Mouse (Mus musculus): Measurements from ENCODE around the gene Lama1. TPM values are rescaled to one million over a fixed set of nuclear protein-coding genes. Genes with fewer than 3 reads are reported as not detected.
"Not testable (repeated sequence)": the region's sequence is repeated elsewhere in the genome, so short reads cannot be mapped to it uniquely, and the experiment has no call there.

Gene Lama1
- polyA plus RNA-seq, 1 experiment from 2014 or later: 4.1 TPM

- Histone ChIP-seq H3K9ac (ENCODE audit: low read length) (no peak overlapping the region), H3K4me2 (ENCODE audit: low read depth, low read length) (no peak overlapping the region), H3K36me3 (ENCODE audit: control insufficient read depth, insufficient read depth, low read length) (no peaks in the 10 kb centered on the region), H3K4me1 (ENCODE audit: control insufficient read depth, insufficient read depth, low read length) (peaks cover 7% of the 10 kb centered on the region), H3K27ac (ENCODE audit: low read length) (no peak overlapping the region), H3K4me3 (replicated peaks; ENCODE audit: low read length) (no peak overlapping the region), H3K9me3 (replicated peaks; ENCODE audit: control insufficient read depth, low read length) (no peaks in the 10 kb centered on the region), H3K27me3 (ENCODE audit: control insufficient read depth, insufficient read depth, low read length) (no peaks in the 10 kb centered on the region)
- ATAC-seq (ENCODE audit: insufficient read depth, low FRiP score): no peak
- WGBS: 49% methylated on average over 7 of the region's 7 CpGs
Observed at GRCm38 (mm10) chr17:67728751-67729150, 31.7 kb downstream of the Lama1 start.

DNA sequence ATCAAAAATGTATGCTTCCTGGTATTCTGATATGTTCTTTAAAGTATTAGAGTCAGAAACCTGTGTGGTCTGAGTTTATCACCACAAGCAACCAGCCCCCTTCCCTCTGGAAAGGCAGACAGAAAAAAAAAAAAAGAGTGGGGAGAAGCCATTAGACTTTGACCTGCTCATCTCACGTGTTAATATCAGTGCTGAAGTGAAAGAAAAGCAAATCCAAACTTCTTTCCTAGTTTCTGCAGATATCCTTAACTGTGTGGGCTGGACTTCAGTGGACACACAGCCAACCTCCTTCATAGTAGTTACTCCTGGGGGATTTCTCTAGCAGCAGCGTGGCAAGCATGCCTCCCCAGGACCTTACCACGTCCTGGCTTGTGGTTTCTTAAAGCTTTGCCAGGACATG is 34.0 kb downstream of the Lama1 start:
- Histone ChIP-seq H3K27ac (ENCODE audit: low read length) (no peak overlapping the region), H3K4me3 (replicated peaks; ENCODE audit: low read length) (no peak overlapping the region), H3K4me1 (ENCODE audit: control insufficient read depth, insufficient read depth, low read length) (no peaks in the 10 kb centered on the region), H3K27me3 (ENCODE audit: control insufficient read depth, insufficient read depth, low read length) (no peaks in the 10 kb centered on the region), H3K4me2 (ENCODE audit: low read depth, low read length) (no peak overlapping the region), H3K9me3 (replicated peaks; ENCODE audit: control insufficient read depth, low read length) (no peaks in the 10 kb centered on the region), H3K9ac (ENCODE audit: low read length) (no peak overlapping the region), H3K36me3 (ENCODE audit: control insufficient read depth, insufficient read depth, low read length) (no peaks in the 10 kb centered on the region)
- ATAC-seq (ENCODE audit: insufficient read depth, low FRiP score): no peak
- 48% methylated on average over 3 of the region's 3 CpGs for WGBS

GRCm38 (mm10) chr17:67731964-67732363 is 34.9 kb downstream of the Lama1 start:
- Histone ChIP-seq H3K9me3 (replicated peaks; ENCODE audit: control insufficient read depth, low read length) (no peaks in the 10 kb centered on the region), H3K27ac (ENCODE audit: low read length) (no peak overlapping the region), H3K4me2 (ENCODE audit: low read depth, low read length) (no peak overlapping the region), H3K4me3 (replicated peaks; ENCODE audit: low read length) (no peak overlapping the region), H3K4me1 (ENCODE audit: control insufficient read depth, insufficient read depth, low read length) (no peaks in the 10 kb centered on the region), H3K27me3 (ENCODE audit: control insufficient read depth, insufficient read depth, low read length) (no peaks in the 10 kb centered on the region), H3K36me3 (ENCODE audit: control insufficient read depth, insufficient read depth, low read length) (no peaks in the 10 kb centered on the region), H3K9ac (ENCODE audit: low read length) (no peak overlapping the region)
- WGBS: 61% methylated on average over 11 of the region's 11 CpGs
- ATAC-seq (ENCODE audit: insufficient read depth, low FRiP score): no peak

DNA sequence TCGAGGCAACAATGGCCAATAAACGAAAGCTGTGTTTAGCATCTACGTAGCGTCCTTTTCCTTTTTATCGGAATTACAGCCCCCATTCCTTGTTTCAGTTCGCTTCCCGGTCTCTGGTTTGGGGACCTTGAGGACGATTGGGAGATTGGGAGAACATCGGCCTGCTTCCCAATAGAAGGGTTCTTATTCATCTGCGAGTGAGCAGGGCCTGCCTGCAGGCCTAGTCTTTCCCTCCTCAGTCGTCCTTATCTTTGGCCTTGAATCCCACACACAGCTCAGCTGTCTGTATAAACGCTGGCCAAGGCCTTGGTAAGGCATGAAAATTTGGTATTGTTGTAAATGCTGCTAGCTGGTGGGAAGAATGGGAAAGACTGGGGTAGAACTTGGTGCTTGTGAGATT is 36.5 kb downstream of the Lama1 start:
- H3K4me1 ChIP-seq (ENCODE audit: control insufficient read depth, insufficient read depth, low read length): no peaks in the 10 kb centered on the region
- no peaks in the 10 kb centered on the region for H3K9me3 ChIP-seq (replicated peaks; ENCODE audit: control insufficient read depth, low read length)
- no peak overlapping the region for H3K4me3 ChIP-seq (replicated peaks; ENCODE audit: low read length)
- no peaks in the 10 kb centered on the region for H3K36me3 ChIP-seq (ENCODE audit: control insufficient read depth, insufficient read depth, low read length)
- no peak for ATAC-seq (ENCODE audit: insufficient read depth, low FRiP score)
- no peaks in the 10 kb centered on the region for H3K27me3 ChIP-seq (ENCODE audit: control insufficient read depth, insufficient read depth, low read length)
- no peak overlapping the region for H3K9ac ChIP-seq (ENCODE audit: low read length)
- H3K4me2 ChIP-seq (ENCODE audit: low read depth, low read length): no peak overlapping the region
- WGBS: 77% methylated on average over 12 of the region's 12 CpGs
- no peak overlapping the region for H3K27ac ChIP-seq (ENCODE audit: low read length)

GRCm38 (mm10) chr17:67735722-67736121 is 38.7 kb downstream of the Lama1 start:
- H3K4me2 ChIP-seq (ENCODE audit: low read depth, low read length): no peak overlapping the region
- H3K9ac ChIP-seq (ENCODE audit: low read length): no peak overlapping the region
- H3K36me3 ChIP-seq (ENCODE audit: control insufficient read depth, insufficient read depth, low read length): no peaks in the 10 kb centered on the region
- no peak for ATAC-seq (ENCODE audit: insufficient read depth, low FRiP score)
- no peak overlapping the region for H3K4me3 ChIP-seq (replicated peaks; ENCODE audit: low read length)
- no peak overlapping the region for H3K27ac ChIP-seq (ENCODE audit: low read length)
- no peaks in the 10 kb centered on the region for H3K27me3 ChIP-seq (ENCODE audit: control insufficient read depth, insufficient read depth, low read length)
- WGBS: 44% methylated on average over 6 of the region's 6 CpGs
- H3K4me1 ChIP-seq (ENCODE audit: control insufficient read depth, insufficient read depth, low read length): no peaks in the 10 kb centered on the region
- no peaks in the 10 kb centered on the region for H3K9me3 ChIP-seq (replicated peaks; ENCODE audit: control insufficient read depth, low read length)

- not testable (repeated sequence) for H3K9me3 ChIP-seq (replicated peaks; ENCODE audit: control insufficient read depth, low read length); H3K4me3 ChIP-seq (replicated peaks; ENCODE audit: low read length); H3K9ac ChIP-seq (ENCODE audit: low read length); H3K36me3 ChIP-seq (ENCODE audit: control insufficient read depth, insufficient read depth, low read length); H3K27me3 ChIP-seq (ENCODE audit: control insufficient read depth, insufficient read depth, low read length); ATAC-seq (ENCODE audit: insufficient read depth, low FRiP score); H3K4me1 ChIP-seq (ENCODE audit: control insufficient read depth, insufficient read depth, low read length); H3K27ac ChIP-seq (ENCODE audit: low read length); H3K4me2 ChIP-seq (ENCODE audit: low read depth, low read length)
Observed at GRCm38 (mm10) chr17:67741229-67741628, 44.2 kb downstream of the Lama1 start.

- Histone ChIP-seq H3K27ac (ENCODE audit: low read length) (no peak overlapping the region), H3K27me3 (ENCODE audit: control insufficient read depth, insufficient read depth, low read length) (no peaks in the 10 kb centered on the region), H3K9me3 (replicated peaks; ENCODE audit: control insufficient read depth, low read length) (no peaks in the 10 kb centered on the region), H3K9ac (ENCODE audit: low read length) (no peak overlapping the region), H3K4me2 (ENCODE audit: low read depth, low read length) (no peak overlapping the region), H3K4me3 (replicated peaks; ENCODE audit: low read length) (no peak overlapping the region), H3K4me1 (ENCODE audit: control insufficient read depth, insufficient read depth, low read length) (no peaks in the 10 kb centered on the region), H3K36me3 (ENCODE audit: control insufficient read depth, insufficient read depth, low read length) (no peaks in the 10 kb centered on the region)
- WGBS: 87% methylated on average over 9 of the region's 9 CpGs
- ATAC-seq (ENCODE audit: insufficient read depth, low FRiP score): no peak
Observed at GRCm38 (mm10) chr17:67764167-67764871, 67.3 kb downstream of the Lama1 start.

- Histone ChIP-seq H3K27me3 (ENCODE audit: control insufficient read depth, insufficient read depth, low read length) (no peaks in the 10 kb centered on the region), H3K9me3 (replicated peaks; ENCODE audit: control insufficient read depth, low read length) (no peaks in the 10 kb centered on the region), H3K4me3 (replicated peaks; ENCODE audit: low read length) (no peak overlapping the region), H3K9ac (ENCODE audit: low read length) (no peak overlapping the region), H3K4me1 (ENCODE audit: control insufficient read depth, insufficient read depth, low read length) (no peaks in the 10 kb centered on the region), H3K27ac (ENCODE audit: low read length) (no peak overlapping the region), H3K36me3 (ENCODE audit: control insufficient read depth, insufficient read depth, low read length) (no peaks in the 10 kb centered on the region), H3K4me2 (ENCODE audit: low read depth, low read length) (no peak overlapping the region)
- ATAC-seq (ENCODE audit: insufficient read depth, low FRiP score): no peak
- 72% methylated on average over 8 of the region's 8 CpGs for WGBS
Observed at GRCm38 (mm10) chr17:67773608-67774007, 76.5 kb downstream of the Lama1 start.

- no peak overlapping the region for H3K27ac ChIP-seq (ENCODE audit: low read length)
- no peak overlapping the region for H3K4me3 ChIP-seq (replicated peaks; ENCODE audit: low read length)
- WGBS: 67% methylated on average over 9 of the region's 9 CpGs
- H3K4me1 ChIP-seq (ENCODE audit: control insufficient read depth, insufficient read depth, low read length): no peaks in the 10 kb centered on the region
- no peak for ATAC-seq (ENCODE audit: insufficient read depth, low FRiP score)
- no peaks in the 10 kb centered on the region for H3K9me3 ChIP-seq (replicated peaks; ENCODE audit: control insufficient read depth, low read length)
- H3K9ac ChIP-seq (ENCODE audit: low read length): no peak overlapping the region
- no peaks in the 10 kb centered on the region for H3K36me3 ChIP-seq (ENCODE audit: control insufficient read depth, insufficient read depth, low read length)
- no peak overlapping the region for H3K4me2 ChIP-seq (ENCODE audit: low read depth, low read length)
- no peaks in the 10 kb centered on the region for H3K27me3 ChIP-seq (ENCODE audit: control insufficient read depth, insufficient read depth, low read length)
Observed at GRCm38 (mm10) chr17:67776764-67777163, 79.7 kb downstream of the Lama1 start.
